Mouse (Mus musculus) gastrocnemius, postnatal 25 days (tissue): ENCODE data around the gene Magi2. TPM values are rescaled to one million over a fixed set of nuclear protein-coding genes. Genes with fewer than 3 reads are reported as not detected.

Source experiments
- DNase-seq: peaks from one replicate; pipeline ENCODE4 v3.0.0; 2022
- total RNA-seq, 2 experiments: library from RNA; stranded (reverse); gene quantifications; 1 replicate in 1 of 2; 2 replicates in 1 of 2; pipeline ENCODE4 v1.2.3; 2021

The Magi2 gene
- total RNA-seq, 2 experiments from 2014 or later, result 1.6 to 2.0 TPM

GRCm38 (mm10) chr5:20654766-20655472 is 1428.1 kb downstream of the Magi2 start:
- no peak for DNase-seq

- DNase-seq, result no peak
Observed at GRCm38 (mm10) chr5:20657056-20657455, 1430.2 kb downstream of the Magi2 start.

- no peak for DNase-seq
Observed at GRCm38 (mm10) chr5:20667601-20668000, 1440.8 kb downstream of the Magi2 start.

- DNase-seq, result no peak
Observed at GRCm38 (mm10) chr5:20668736-20669355, 1442.0 kb downstream of the Magi2 start.

GRCm38 (mm10) chr5:20669456-20669855 is 1442.6 kb downstream of the Magi2 start:
- no peak for DNase-seq

- peak; percentile 15 for DNase-seq
Observed at GRCm38 (mm10) chr5:20671826-20672225, 1445.0 kb downstream of the Magi2 start.

- peak; percentile 24 for DNase-seq
Observed at GRCm38 (mm10) chr5:20674523-20674922, 1447.7 kb downstream of the Magi2 start.

- no peak for DNase-seq
Observed at GRCm38 (mm10) chr5:20675163-20675665, 1448.4 kb downstream of the Magi2 start.

GRCm38 (mm10) chr5:20676193-20676871 is 1449.5 kb downstream of the Magi2 start:
- DNase-seq, result no peak

- no peak for DNase-seq
Observed at GRCm38 (mm10) chr5:20677246-20677645, 1450.4 kb downstream of the Magi2 start.

- no peak for DNase-seq
Observed at GRCm38 (mm10) chr5:20678573-20678972, 1451.7 kb downstream of the Magi2 start.

- no peak for DNase-seq
Observed at GRCm38 (mm10) chr5:20679920-20680319, 1453.1 kb downstream of the Magi2 start.

GRCm38 (mm10) chr5:20680833-20681530 is 1454.1 kb downstream of the Magi2 start:
- peak; percentile 14 for DNase-seq

- DNase-seq, result no peak
Observed at GRCm38 (mm10) chr5:20681660-20682059, 1454.8 kb downstream of the Magi2 start.

- no peak for DNase-seq
Observed at GRCm38 (mm10) chr5:20682208-20682607, 1455.4 kb downstream of the Magi2 start.

- DNase-seq, result no peak
Observed at GRCm38 (mm10) chr5:20684112-20684511, 1457.3 kb downstream of the Magi2 start.

- no peak for DNase-seq
Observed at GRCm38 (mm10) chr5:20692230-20692629, 1465.4 kb downstream of the Magi2 start.

GRCm38 (mm10) chr5:20699116-20699515 is 1472.3 kb downstream of the Magi2 start:
- no peak for DNase-seq

- peak; percentile 90 for DNase-seq
Observed at GRCm38 (mm10) chr5:20701483-20702421, 1474.9 kb downstream of the Magi2 start.

- peak; percentile 16 for DNase-seq
Observed at GRCm38 (mm10) chr5:20702480-20703303, 1475.9 kb downstream of the Magi2 start.
